Mouse (Mus musculus) gastrocnemius, postnatal 14 days (tissue): Measurements from ENCODE around the gene Casr. TPM values are rescaled to one million over a fixed set of nuclear protein-coding genes. Genes with fewer than 3 reads are reported as not detected.

ENCODE experiments used
- DNase-seq: peaks from one replicate; pipeline ENCODE4 v3.0.0; 2021; ENCODE audit warnings: mixed read lengths
- intact Hi-C: fragments of 180-260 bp; cut with DNase I; formaldehyde crosslinking; loops from one replicate; pipeline ENCODE4 v1.15.1; 2025; ENCODE audit warnings: low total_unique reads
- total RNA-seq, 2 experiments: library from RNA; stranded (reverse); gene quantifications; 2 replicates each; pipeline ENCODE4 v1.2.3; 2021

The Casr gene
- total RNA-seq, 2 experiments from 2014 or later: 0.23 to 0.27 TPM

- intact Hi-C loops: no loop called here
- DNase-seq: no peak
These were observed 96.5 kb downstream of the Casr start for GRCm38 (mm10) chr16:36465436-36465835.

- no peak for DNase-seq
- intact Hi-C loops: no loop called here
These were observed 97.9 kb downstream of the Casr start for GRCm38 (mm10) chr16:36464076-36464475.

GRCm38 (mm10) chr16:36460426-36460825 lies 101.5 kb downstream of the Casr start:
- intact Hi-C loops: no loop called here
- DNase-seq: no peak

- no peak for DNase-seq
- intact Hi-C loops: no loop called here
These were observed 106.6 kb downstream of the Casr start, which contains the start of gene Stfa3 for GRCm38 (mm10) chr16:36455342-36455802. Gene Stfa3 (minus strand): TSS chr16:36455392.

Other genes with a start within 250 kb of the Casr start
- gene BC117090, start 227.8 kb downstream of the Casr start, total RNA-seq: not detected
- gene BC100530, start 194.4 kb downstream of the Casr start, total RNA-seq: not detected
- not detected for gene Stfa2, start 153.7 kb downstream of the Casr start, total RNA-seq
- gene Stfa3, start 106.7 kb downstream of the Casr start, total RNA-seq: not detected
- 1 to 10 TPM in 1 of 2 experiments, under 1 TPM in 1; 0.88 to 1.2 TPM for gene Cd86, start 103.9 kb upstream of the Casr start, total RNA-seq
- under 1 TPM in 1 of 2 experiments, not detected in 1; 0.16 TPM for gene Ildr1, start 131.8 kb upstream of the Casr start, total RNA-seq
- 1 to 10 TPM in 1 of 2 experiments, under 1 TPM in 1; 0.78 to 3.1 TPM for gene Slc15a2, start 222.8 kb upstream of the Casr start, total RNA-seq